Mouse (Mus musculus): ENCODE measurements around the gene Ttf1. TPM values are rescaled to one million over a fixed set of nuclear protein-coding genes. Genes with fewer than 3 reads are reported as not detected.

The Ttf1 gene
- 7.3 and 7.7 TPM in 2 replicates for polyA plus RNA-seq (2015; fragmentation: Nextera tagmentation; extraction: Ambion mirVana)

GRCm38 (mm10) chr2:29060135-29060597, at the start of gene Ttf1:
Ttf1 (plus strand) TSS chr2:29060262.
- WGBS, result under 1% methylated on average over 41 of the region's 41 CpGs
- Histone ChIP-seq H3K9me3 (replicated peaks; ENCODE audit: control insufficient read depth, low read length, poor library complexity, severe bottlenecking) (no peaks in the 10 kb centered on the region), H3K4me1 (ENCODE audit: control insufficient read depth, insufficient read depth, low read length) (peaks cover 7% of the 10 kb centered on the region), H3K27me3 (ENCODE audit: control insufficient read depth, insufficient read depth, low read depth, low read length) (peaks cover 12% of the 10 kb centered on the region), H3K4me2 (ENCODE audit: low read length) (peak within 1 kb of the TSS; percentile 81), H3K4me3 (ENCODE audit: low read depth, low read length) (peak within 1 kb of the TSS; percentile 95), H3K27ac (ENCODE audit: low read length) (peak within 1 kb of the TSS; percentile 87), H3K36me3 (ENCODE audit: control insufficient read depth, insufficient read depth, low read length) (no peaks in the 10 kb centered on the region), H3K9ac (ENCODE audit: low read depth, low read length) (peak within 1 kb of the TSS; percentile 84)
- peak; percentile 96 for ATAC-seq

GRCm38 (mm10) chr2:29012523-29012922, 47.5 kb upstream of the Ttf1 start:
- Histone ChIP-seq H3K27me3 (ENCODE audit: control insufficient read depth, insufficient read depth, low read depth, low read length) (no peaks in the 10 kb centered on the region), H3K9me3 (replicated peaks; ENCODE audit: control insufficient read depth, low read length, poor library complexity, severe bottlenecking) (no peaks in the 10 kb centered on the region), H3K36me3 (ENCODE audit: control insufficient read depth, insufficient read depth, low read length) (no peaks in the 10 kb centered on the region), H3K9ac (ENCODE audit: low read depth, low read length) (no peak overlapping the region), H3K4me3 (ENCODE audit: low read depth, low read length) (no peak overlapping the region), H3K4me2 (ENCODE audit: low read length) (no peak overlapping the region), H3K4me1 (ENCODE audit: control insufficient read depth, insufficient read depth, low read length) (peaks cover 17% of the 10 kb centered on the region), H3K27ac (ENCODE audit: low read length) (no peak overlapping the region)
- no peak for ATAC-seq
- WGBS, result 78% methylated on average over 5 of the region's 5 CpGs

- Histone ChIP-seq H3K27me3 (ENCODE audit: control insufficient read depth, insufficient read depth, low read depth, low read length) (no peaks in the 10 kb centered on the region), H3K9me3 (replicated peaks; ENCODE audit: control insufficient read depth, low read length, poor library complexity, severe bottlenecking) (no peaks in the 10 kb centered on the region), H3K27ac (ENCODE audit: low read length) (peak overlapping the region; percentile 51; the same call in 1 of the 2 replicates), H3K4me2 (ENCODE audit: low read length) (peak overlapping the region; percentile 27), H3K36me3 (ENCODE audit: control insufficient read depth, insufficient read depth, low read length) (no peaks in the 10 kb centered on the region), H3K9ac (ENCODE audit: low read depth, low read length) (peak overlapping the region; percentile 48), H3K4me3 (ENCODE audit: low read depth, low read length) (no peak overlapping the region), H3K4me1 (ENCODE audit: control insufficient read depth, insufficient read depth, low read length) (peaks cover 11% of the 10 kb centered on the region)
- peak; percentile 39; the same call in 1 of the 2 replicates for ATAC-seq
- 45% methylated on average over 27 of the region's 27 CpGs for WGBS
These were observed 43.2 kb upstream of the Ttf1 start for GRCm38 (mm10) chr2:29016599-29017587.

DNA sequence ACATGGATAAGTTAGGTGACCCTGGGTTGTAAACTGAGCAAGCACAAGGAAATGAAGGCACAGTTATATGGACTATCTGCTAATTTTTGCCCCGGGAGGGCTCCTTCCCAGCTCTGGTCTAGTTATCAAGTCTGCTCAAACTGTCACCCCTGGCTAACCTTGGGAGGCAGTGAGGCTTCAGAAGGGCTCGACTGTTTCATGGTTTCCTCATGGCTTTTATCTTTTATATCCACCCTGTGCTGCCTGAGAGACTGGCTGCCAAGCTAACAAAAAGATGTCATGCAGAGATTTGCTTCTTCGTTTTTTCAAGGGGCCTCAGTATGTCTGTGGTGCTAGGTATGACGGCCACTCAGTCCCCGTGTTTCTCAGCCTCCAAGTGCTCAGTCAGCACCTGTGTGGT, 41.4 kb upstream of the Ttf1 start:
- H3K27me3 ChIP-seq (ENCODE audit: control insufficient read depth, insufficient read depth, low read depth, low read length), result no peaks in the 10 kb centered on the region
- H3K9me3 ChIP-seq (replicated peaks; ENCODE audit: control insufficient read depth, low read length, poor library complexity, severe bottlenecking), result no peaks in the 10 kb centered on the region
- WGBS, result 39% methylated on average over 5 of the region's 5 CpGs
- H3K9ac ChIP-seq (ENCODE audit: low read depth, low read length), result no peak overlapping the region
- no peak for ATAC-seq
- H3K4me3 ChIP-seq (ENCODE audit: low read depth, low read length), result no peak overlapping the region
- no peak overlapping the region for H3K27ac ChIP-seq (ENCODE audit: low read length)
- no peak overlapping the region for H3K4me2 ChIP-seq (ENCODE audit: low read length)
- H3K36me3 ChIP-seq (ENCODE audit: control insufficient read depth, insufficient read depth, low read length), result no peaks in the 10 kb centered on the region
- H3K4me1 ChIP-seq (ENCODE audit: control insufficient read depth, insufficient read depth, low read length), result peaks cover 11% of the 10 kb centered on the region

- Histone ChIP-seq H3K9ac (ENCODE audit: low read depth, low read length) (no peak overlapping the region), H3K4me1 (ENCODE audit: control insufficient read depth, insufficient read depth, low read length) (peaks cover 11% of the 10 kb centered on the region), H3K27me3 (ENCODE audit: control insufficient read depth, insufficient read depth, low read depth, low read length) (no peaks in the 10 kb centered on the region), H3K4me2 (ENCODE audit: low read length) (no peak overlapping the region), H3K4me3 (ENCODE audit: low read depth, low read length) (no peak overlapping the region), H3K9me3 (replicated peaks; ENCODE audit: control insufficient read depth, low read length, poor library complexity, severe bottlenecking) (no peaks in the 10 kb centered on the region), H3K36me3 (ENCODE audit: control insufficient read depth, insufficient read depth, low read length) (no peaks in the 10 kb centered on the region), H3K27ac (ENCODE audit: low read length) (no peak overlapping the region)
- ATAC-seq, result no peak
- 53% methylated on average over 17 of the region's 17 CpGs for WGBS
These were observed 39.0 kb upstream of the Ttf1 start for GRCm38 (mm10) chr2:29021025-29021424.

DNA sequence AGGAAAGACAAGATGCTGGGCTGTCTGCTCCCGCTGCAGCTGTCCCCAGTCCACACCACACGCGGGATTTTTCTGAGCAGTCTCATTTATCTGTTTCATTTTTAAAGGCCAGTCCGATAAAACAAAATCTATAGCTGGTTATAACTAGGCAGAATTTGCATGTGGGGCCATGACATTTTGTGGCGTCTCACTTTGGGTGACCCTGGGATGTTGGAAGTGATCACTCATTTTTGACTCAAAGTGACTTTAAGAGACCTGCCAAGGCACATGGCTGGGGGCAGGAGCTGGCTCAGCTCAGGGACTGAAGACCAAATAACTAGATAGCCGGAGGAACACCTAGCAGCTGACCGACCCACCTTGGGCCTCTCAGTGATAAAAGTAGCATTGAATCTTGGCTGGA, 37.1 kb upstream of the Ttf1 start:
- H3K9me3 ChIP-seq (replicated peaks; ENCODE audit: control insufficient read depth, low read length, poor library complexity, severe bottlenecking), result no peaks in the 10 kb centered on the region
- no peak overlapping the region for H3K27ac ChIP-seq (ENCODE audit: low read length)
- H3K4me1 ChIP-seq (ENCODE audit: control insufficient read depth, insufficient read depth, low read length), result no peaks in the 10 kb centered on the region
- no peak for ATAC-seq
- no peaks in the 10 kb centered on the region for H3K36me3 ChIP-seq (ENCODE audit: control insufficient read depth, insufficient read depth, low read length)
- no peak overlapping the region for H3K4me2 ChIP-seq (ENCODE audit: low read length)
- no peaks in the 10 kb centered on the region for H3K27me3 ChIP-seq (ENCODE audit: control insufficient read depth, insufficient read depth, low read depth, low read length)
- no peak overlapping the region for H3K9ac ChIP-seq (ENCODE audit: low read depth, low read length)
- no peak overlapping the region for H3K4me3 ChIP-seq (ENCODE audit: low read depth, low read length)
- 87% methylated on average over 7 of the region's 7 CpGs for WGBS

GRCm38 (mm10) chr2:29025284-29025683, 34.8 kb upstream of the Ttf1 start:
- H3K4me3 ChIP-seq (ENCODE audit: low read depth, low read length), result no peak overlapping the region
- no peak overlapping the region for H3K27ac ChIP-seq (ENCODE audit: low read length)
- H3K9me3 ChIP-seq (replicated peaks; ENCODE audit: control insufficient read depth, low read length, poor library complexity, severe bottlenecking), result no peaks in the 10 kb centered on the region
- no peak overlapping the region for H3K9ac ChIP-seq (ENCODE audit: low read depth, low read length)
- H3K27me3 ChIP-seq (ENCODE audit: control insufficient read depth, insufficient read depth, low read depth, low read length), result no peaks in the 10 kb centered on the region
- 79% methylated on average over 5 of the region's 5 CpGs for WGBS
- H3K4me2 ChIP-seq (ENCODE audit: low read length), result no peak overlapping the region
- no peak for ATAC-seq
- no peaks in the 10 kb centered on the region for H3K36me3 ChIP-seq (ENCODE audit: control insufficient read depth, insufficient read depth, low read length)
- peaks cover 6% of the 10 kb centered on the region for H3K4me1 ChIP-seq (ENCODE audit: control insufficient read depth, insufficient read depth, low read length)

GRCm38 (mm10) chr2:29030048-29030734, 29.9 kb upstream of the Ttf1 start:
- no peaks in the 10 kb centered on the region for H3K36me3 ChIP-seq (ENCODE audit: control insufficient read depth, insufficient read depth, low read length)
- peak overlapping the region; percentile 11; the same call in 1 of the 2 replicates for H3K9ac ChIP-seq (ENCODE audit: low read depth, low read length)
- peak; percentile 42 for ATAC-seq
- H3K27ac ChIP-seq (ENCODE audit: low read length), result peak overlapping the region; percentile 50; the same call in 1 of the 2 replicates
- H3K4me2 ChIP-seq (ENCODE audit: low read length), result peak overlapping the region; percentile 8; the same call in 1 of the 2 replicates
- H3K27me3 ChIP-seq (ENCODE audit: control insufficient read depth, insufficient read depth, low read depth, low read length), result no peaks in the 10 kb centered on the region; the same call in 1 of the 2 replicates
- no peak overlapping the region for H3K4me3 ChIP-seq (ENCODE audit: low read depth, low read length)
- H3K9me3 ChIP-seq (replicated peaks; ENCODE audit: control insufficient read depth, low read length, poor library complexity, severe bottlenecking), result no peaks in the 10 kb centered on the region
- H3K4me1 ChIP-seq (ENCODE audit: control insufficient read depth, insufficient read depth, low read length), result peaks cover 17% of the 10 kb centered on the region
- WGBS, result 29% methylated on average over 20 of the region's 20 CpGs
